Mouse (Mus musculus) gastrocnemius, adult 2 months (tissue): ENCODE measurements at regions not wholly inside any gene's neighbourhood (a gene's known extent, or its start where the extent isn't known, plus 50 kb on each side); places are given as distances from the start of the nearest gene placed in this dataset.

Source experiments
- DNase-seq: peaks from one replicate; pipeline ENCODE4 v3.0.0; 2022
- H3K27ac ChIP-seq: fragments of 200-600 bp; 2 replicates; pipeline ENCODE4 v1.8.1; 2022; ENCODE audit warnings: mild to moderate bottlenecking
- H3K4me3 ChIP-seq: fragments of 200-600 bp; 2 replicates; pipeline ENCODE4 v1.8.1; 2022; ENCODE audit warnings: mild to moderate bottlenecking, moderate library complexity
- CTCF ChIP-seq: fragments of 200-600 bp; IDR thresholded peaks from 2 replicates; pipeline ENCODE4 v1.8.1; 2022; ENCODE audit warnings: antibody characterized with exemption, mild to moderate bottlenecking, moderate library complexity
- intact Hi-C: fragments of 180-260 bp; cut with DNase I; formaldehyde crosslinking; loops from one replicate; pipeline ENCODE4 v1.15.1; 2025

- no peak for TF ChIP-seq CTCF
These were observed 50.8 kb upstream of the Pja1 start for GRCm38 (mm10) chrX:99521866-99522265.

More at GRCm38 (mm10) chrX:99521866-99522265, 50.8 kb upstream of the Pja1 start:
- no peak for DNase-seq
- Histone ChIP-seq H3K27ac (no peak overlapping the region), H3K4me3 (no peak overlapping the region)
- intact Hi-C loops = loop anchor here (1.0 to 2.0 kb wide), 2 partner anchors 119 to 387 kb away; no protein-coding TSS in a partner anchor
